Mouse (Mus musculus) liver, postnatal 0 days (tissue): ENCODE measurements at regions not wholly inside any gene's neighbourhood (a gene's known extent, or its start where the extent isn't known, plus 50 kb on each side); places are given as distances from the start of the nearest gene placed in this dataset.

ENCODE experiments used
- CTCF ChIP-seq: sonication (generic); IDR thresholded peaks from 2 replicates; pipeline ENCODE4 v1.5.1; 2016; ENCODE audit warnings: antibody characterized with exemption, low read depth
- EP300 ChIP-seq: IDR thresholded peaks from 2 replicates; pipeline ENCODE4 v1.6.1; 2016; ENCODE audit warnings: antibody characterized with exemption, low read depth, mild to moderate bottlenecking

DNA sequence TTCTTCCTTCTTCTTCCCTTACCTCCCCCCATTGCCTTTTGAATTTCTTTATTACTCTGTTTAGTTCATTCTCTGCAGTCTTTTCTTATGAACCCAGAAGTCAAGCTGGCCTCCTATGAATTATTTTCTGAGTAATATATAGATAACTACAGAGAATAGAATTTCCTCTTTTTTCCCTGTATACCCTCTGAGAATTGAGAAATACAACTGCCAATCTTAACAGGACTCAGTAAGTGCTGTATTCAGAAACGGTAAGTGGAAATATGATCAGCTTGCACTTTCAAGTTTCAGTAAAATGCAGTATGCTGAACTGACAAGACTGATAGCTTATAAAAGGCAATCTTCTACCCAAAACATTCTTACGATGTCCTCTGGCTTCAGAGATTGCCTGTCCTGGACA is 61.5 kb downstream of the 4930474N05Rik start:
- TF ChIP-seq CTCF (no peak), EP300 (no peak)
